Mouse (Mus musculus): ENCODE measurements around the gene Tm4sf19.

The Tm4sf19 gene

DNA sequence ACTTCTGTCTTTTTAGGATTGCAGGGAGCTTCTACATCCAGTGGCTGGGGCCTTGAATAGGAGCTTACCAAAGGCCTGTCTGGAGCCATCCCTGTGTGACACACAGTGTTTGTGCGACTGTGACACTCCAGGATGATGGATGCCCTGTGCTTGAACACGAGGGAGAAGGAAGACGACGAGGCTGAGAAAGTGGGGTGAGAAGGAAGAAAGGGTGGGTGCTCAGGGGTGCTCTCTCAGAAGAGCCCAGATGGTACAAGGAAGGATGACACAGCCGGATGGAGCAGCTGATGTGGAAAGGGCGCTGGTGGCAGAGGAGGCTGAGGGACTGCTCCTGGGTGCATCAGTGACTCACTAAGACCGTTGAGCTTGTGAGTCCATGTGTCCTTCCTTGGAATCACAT, at the start of gene Tm4sf19:
TSS of gene Tm4sf19 (plus strand) at position 240 of the 400 bp plus-strand sequence.
- DNase-seq: no peak

DNA sequence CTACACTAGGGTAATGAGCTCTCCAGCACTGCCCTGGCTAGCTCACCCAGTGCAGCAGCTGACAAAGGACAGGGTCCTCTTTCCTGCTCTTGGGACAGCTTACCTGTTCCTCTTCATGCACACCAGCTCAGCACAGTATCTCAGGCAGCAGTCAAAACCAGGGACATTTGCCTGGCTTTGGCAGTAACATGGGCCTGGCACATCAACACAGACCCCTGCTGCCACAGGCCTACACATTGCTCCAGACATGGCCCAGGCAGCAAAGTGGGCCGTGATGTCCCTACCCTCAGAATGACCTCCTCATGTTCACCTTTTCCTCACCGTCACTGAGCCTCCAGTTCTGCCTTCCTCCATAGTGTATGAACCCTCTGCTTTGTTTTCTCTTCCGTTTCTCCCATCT, 49.5 kb upstream of the Tm4sf19 start:
- DNase-seq: no peak

DNA sequence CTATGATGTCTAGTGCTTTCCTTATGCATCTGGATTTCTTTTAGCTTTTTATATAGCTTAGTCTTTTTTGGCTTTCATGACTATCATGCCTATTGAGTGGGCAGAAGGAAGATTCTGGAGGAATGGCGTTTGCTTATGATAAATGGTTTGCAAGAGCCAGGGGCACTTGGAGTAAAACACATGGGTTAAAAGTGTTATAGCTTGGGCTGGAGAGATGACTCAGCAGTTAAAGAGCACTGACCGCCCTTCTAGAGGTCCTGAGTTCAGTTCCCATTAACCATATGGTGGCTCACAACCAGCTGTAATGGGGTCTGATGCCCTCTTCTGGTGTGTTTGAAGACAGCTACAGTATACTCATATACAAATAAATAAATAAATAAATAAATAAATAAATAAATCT, 36.8 kb upstream of the Tm4sf19 start:
- DNase-seq: no peak

DNA sequence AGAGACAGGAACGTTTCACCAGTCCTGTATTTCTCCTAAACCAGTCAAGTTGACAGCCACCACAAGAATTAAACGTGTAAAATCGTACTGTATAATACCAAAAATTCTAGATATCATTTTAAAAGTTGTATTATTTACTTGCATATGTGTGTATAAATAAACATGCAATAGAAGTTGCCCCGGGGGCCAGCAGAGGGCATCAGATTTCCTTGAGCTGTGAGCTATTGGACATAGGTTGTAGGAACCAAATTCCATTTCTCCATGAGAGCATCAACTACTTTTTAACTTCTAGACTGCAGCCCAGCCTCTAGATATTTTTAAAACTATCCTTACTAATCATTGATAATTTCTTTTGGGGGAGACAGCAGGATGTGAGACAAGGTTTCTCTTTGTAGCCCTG, 29.0 kb upstream of the Tm4sf19 start:
- peak; percentile 24 for DNase-seq

DNA sequence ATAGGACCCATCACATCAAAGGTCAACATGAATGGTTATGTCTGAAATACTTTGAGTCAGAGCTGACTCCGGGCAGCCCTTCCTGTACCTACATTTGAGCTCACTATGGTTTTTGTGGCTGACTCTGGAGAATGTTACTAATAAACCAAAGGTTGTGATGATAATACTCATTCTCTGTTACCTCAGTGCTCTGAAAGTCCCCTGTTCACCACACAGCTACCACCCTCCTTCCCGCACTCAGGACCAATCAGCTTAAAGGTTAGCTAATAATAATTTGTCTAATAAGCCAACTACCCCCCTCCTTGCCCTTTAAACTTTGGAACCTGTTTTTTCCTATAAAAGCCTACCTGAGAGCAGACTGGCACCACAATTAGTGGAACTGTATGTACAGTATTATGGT, 20.7 kb upstream of the Tm4sf19 start:
- no peak for DNase-seq

DNA sequence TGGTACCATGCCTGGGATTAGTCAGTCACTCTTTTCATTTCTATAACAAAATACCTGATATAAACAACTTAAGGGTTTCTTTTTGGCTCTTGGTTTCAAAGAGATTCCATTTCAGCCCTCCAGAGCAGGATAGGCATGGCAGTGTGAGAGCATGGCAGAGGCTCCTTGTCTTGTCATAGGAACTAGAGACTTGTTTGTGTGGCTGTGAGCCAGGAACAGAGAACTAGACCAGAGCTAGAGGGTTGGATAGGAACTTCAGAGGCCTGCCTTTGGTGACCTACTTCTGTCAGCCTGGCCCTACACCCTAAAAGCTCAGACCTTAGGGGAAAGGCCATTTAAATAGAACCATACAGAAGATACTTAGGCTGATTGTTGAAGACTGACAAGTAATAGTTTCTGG, 17.4 kb upstream of the Tm4sf19 start:
- no peak for DNase-seq

DNA sequence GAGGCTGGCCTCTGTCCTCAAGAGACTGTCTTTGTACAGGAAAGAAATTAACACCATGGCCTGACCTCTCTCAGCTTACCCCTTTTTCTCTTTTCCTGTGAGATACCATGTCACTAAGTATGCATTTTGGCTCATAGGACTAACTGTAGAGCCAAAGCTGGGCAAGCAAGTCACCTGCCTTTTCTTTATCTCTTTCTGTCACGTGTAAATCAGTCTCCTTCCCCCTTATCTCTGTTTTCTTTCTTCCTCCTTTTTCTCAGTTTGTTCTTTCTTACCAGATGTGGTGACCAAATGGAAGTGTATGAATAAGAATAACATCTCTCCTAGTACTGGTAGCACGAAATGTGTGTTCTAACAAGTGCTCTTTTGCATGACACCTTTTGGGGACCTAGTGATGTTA, 15.4 kb upstream of the Tm4sf19 start:
- no peak for DNase-seq

DNA sequence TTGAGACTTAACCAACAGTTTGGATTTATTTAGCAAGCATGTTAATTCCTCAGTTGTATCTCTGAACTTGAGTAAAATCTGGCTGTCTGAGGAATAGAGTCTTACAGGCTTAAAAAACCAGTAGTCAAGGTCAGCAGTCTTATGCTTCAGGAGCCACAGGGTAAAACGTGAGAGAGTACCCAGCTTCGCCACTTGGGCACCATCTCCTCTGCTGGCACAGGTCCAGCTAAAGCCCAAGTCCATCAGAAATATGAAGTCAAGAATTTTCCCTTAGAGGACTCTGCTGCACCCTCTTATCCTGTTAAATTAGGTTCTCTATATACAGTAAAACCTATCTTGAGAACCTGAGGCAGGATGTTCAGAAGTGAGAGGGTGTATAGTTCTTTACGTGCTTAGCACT, 13.5 kb upstream of the Tm4sf19 start:
- no peak for DNase-seq

DNA sequence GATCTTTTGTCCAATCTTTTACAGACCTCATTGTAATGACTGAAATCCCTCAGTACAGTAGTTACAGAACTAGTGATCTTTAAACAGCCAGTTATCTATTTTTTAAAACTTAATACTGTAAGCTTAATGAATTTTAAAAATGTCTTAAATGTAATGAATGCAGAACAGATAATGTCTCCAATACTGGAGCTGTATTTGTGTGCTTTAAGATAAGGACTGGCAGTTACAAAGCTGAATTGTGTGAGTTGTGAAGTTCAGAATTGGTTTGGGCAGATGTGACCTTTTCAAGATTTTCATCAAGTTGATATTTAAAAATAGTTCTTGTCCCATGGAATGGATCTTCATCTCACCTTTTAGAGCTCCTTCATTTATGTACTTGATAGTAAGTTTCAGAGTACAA, 11.3 kb upstream of the Tm4sf19 start:
- no peak for DNase-seq

DNA sequence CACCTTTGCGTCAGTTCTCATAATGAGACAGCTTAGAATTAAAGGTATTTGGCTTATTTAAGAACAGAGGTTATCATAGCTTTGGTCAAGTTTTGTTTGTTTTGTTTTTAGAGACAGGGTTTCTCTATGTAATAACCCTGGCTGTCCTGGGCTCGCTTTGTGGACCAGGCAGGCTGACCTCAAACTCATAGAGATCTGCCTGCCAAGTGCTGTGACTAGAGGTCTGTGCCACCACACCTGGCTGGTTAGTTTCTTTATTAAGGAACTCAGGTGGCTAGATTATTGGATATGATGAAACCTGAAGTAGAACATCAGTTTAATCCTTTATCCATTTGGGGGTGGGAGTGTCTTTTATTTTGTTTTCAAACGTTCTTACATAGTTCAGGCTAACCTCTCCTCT, 10.5 kb upstream of the Tm4sf19 start:
- no peak for DNase-seq

DNA sequence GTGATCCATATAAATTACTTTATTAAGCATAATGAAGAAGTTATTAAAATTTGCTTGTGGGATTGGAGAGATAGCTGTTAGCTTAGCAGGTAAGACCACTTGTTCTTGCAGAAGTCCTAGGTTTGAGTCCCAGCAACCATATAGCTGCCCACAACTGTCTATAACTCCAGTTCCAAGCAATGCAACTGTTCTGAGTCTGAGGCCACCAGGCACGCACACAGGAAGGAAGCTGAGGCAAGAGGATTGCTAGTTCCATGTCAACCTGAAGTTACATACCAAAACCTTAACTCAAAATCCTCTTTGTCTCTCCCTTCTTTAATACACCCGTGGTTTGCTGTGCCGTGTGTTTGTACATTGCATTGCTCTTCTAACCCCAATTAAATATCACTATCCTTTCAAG, 9.4 kb upstream of the Tm4sf19 start:
- no peak for DNase-seq

DNA sequence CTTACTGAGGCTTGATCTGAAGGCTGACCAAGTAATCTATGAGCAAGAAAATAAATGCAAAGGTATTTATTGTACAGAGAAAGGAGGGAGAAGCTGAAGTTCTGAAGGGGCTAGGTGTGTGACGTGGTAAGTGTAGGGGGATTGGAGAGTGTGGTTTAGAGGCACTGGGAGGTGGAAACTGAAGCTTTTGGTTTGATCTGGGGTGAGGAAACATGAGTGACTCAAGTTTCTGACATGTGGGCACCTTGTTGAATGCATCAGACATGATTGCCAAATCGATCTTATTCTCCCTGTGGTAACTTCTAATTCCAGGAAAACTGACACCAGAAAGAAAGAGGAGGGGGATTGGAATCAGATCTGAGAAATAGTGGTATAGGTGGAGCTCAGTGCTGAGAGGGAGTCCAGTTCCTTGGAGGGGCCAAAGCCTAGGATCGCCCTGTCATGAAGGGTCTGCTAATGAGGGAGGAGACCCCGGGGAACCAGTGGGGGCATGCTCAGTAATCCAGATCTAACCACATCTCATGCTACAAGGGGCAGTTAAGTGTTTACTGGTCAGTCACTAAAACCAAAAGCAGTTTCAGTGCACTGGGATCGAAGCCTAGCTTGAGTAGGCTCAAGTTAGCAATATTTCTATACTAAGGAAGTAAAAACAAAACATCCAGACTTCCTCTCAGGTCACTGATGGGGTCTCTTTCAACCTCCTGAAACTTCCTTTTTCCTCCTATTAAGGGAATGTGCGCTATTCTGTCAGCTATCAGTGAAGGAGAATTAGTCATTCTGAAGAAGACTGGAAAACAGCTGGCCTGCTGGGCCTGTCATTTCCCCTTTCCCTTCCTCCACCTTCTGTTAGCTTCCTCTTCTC, 4.4 kb upstream of the Tm4sf19 start:
- DNase-seq: no peak

DNA sequence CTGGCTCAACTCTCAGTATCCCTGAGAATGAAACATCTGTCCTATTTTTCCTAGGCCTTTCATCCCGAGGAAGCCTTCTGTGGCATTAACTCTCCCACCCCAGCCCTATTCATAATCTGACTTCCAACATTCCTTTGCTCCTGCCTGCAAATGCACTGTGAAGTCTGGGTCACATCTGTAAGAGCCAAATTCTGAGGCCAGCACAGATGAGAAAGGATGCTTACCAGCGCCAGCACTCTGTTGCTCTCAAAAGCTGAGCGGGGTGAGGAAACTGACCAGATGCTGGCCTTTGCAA, 3.8 kb upstream of the Tm4sf19 start:
- no peak for DNase-seq

DNA sequence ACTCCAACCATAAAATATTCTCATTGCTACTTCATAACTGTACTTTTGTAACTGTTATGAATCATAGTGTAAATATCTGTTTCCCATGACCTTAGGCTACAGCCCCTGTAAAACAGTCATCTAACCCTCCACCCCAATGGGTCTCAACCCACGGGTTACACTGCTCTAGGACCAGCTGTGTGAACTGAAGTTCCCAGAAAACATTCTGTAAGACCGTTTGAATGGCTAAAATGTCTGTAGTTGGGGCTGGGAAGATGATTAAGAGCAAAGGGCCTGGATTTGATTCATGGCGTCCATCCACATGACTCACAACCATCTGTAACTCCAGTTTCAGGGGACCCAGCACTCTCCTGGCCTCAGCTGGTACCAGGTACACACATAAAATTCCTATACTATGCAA, 2.1 kb upstream of the Tm4sf19 start:
- DNase-seq: no peak

DNA sequence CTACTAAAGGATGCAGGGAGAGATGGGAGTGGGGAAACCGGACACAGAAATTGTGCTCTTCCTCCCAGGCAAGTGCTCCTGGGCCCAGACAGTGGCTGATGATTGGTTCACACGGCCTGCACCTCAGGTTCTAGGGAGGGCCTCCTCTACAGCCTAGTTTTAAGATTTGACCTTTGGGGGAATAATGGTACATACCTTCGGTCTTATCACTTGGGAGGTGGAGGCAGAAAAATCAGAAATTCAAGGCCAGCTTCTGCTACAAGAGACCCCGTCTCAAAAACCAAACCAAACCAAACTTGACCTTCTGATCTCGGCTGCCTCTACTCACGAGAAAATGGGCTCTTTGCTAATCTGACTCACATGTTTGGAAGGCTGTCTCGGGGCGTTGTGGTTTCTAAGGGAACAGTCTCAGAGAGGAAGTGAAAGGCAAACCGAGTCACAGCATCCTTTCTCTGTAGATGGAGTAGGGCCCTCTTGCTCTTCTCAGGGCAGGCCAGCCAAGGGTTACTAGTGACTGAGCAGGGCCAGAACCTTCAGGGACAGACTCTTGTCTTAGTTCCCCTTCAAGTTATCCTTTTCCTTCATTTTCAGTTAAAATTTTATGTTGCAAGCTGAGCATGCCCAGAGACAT, 1.1 kb downstream of the Tm4sf19 start:
- DNase-seq: no peak

DNA sequence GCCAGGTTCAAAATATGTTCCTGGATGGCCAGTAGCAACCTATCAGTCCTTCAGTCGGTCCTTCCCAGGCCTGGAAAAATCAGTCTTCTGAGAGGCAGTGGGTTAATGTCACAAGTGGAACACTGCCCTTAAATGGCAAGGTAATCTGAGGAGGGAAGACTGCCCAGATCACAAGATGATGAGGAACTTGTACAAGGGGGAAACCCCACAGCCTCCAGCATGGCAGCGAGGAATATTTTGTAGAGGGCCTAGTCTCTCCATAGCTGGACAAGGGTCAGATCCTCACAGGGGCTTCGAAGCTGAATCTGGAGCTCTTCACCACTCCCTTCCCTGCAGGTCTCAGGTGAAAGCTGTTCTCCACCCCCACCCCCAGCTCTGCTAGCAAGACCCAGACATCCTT, 2.5 kb downstream of the Tm4sf19 start:
- no peak for DNase-seq

DNA sequence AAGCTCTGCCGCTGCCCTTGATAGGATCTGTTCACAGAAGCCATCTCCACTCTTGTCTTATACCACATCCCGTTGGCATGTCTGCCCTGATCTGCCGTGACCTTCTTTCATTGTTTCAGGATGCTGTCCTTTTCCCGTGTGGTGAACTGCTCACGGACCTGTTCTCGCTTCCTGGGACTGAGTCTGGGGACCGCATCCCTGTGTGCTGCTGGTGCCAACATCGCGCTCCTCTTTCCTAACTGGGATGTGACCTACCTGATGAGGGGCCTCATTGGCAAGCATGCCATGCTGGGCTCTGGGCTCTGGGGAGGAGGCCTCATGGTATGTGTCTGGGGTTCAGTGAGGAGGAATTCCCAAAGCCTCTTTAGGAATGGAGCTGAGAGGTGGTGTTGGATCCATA, 5.4 kb downstream of the Tm4sf19 start:
- DNase-seq: no peak

DNA sequence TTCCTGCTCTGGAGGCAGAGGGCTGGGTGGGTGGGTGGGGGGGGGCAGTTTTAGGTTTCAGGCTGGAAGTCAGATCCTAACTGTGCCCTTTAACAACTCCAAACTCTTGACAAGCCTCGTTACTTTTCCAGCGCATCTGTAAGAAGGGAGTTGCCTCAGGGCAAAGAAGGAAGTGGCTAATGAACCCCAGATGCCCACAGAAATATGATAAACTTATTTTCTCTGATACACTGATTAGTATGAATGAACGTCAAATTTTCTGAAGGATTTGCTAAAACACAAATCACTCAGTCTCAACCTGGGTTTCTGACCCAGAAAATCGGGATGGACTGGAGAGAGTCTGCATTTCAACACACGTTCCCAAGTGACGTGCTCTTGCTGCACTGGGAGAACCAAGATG, 6.4 kb downstream of the Tm4sf19 start:
- peak; percentile 15 for DNase-seq

DNA sequence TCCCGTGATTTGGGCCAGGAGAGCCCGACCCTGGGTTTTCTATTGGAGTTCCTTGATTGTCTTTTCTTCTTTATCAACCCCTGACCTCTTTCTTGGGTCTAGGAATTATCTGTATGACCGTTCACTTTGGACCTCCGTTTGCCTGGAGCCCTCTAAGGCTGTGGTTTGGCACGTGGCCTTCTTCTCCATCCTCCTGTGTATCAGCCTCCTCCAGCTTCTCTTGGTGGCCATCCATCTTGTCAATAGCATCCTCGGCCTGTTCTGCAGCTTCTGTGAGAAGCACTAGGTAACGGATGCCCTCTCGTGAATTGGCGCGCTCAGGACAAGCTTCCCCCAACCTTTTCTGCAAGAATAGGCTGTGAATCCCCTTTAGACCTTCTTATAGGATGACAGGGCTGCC, 7.4 kb downstream of the Tm4sf19 start:
- no peak for DNase-seq

DNA sequence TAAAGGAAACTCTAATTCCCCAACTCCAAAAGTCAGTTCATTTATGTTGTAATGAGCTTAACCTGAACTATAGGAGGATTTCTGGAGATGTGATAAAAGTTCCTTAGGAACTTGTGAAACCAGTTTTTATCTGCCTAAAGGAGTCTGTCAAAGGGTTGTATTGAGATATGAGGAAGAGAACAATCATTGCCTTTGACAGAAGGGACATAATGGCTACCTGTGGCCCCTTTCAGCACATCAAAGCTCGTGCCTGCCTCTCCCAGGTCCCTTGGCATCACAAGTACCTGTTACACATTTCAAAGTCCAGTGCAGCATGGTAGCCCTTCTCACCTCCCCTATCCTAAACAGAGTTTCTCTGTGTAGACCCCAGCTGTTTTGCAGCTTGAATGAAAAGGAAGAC, 17.2 kb downstream of the Tm4sf19 start:
- no peak for DNase-seq

DNA sequence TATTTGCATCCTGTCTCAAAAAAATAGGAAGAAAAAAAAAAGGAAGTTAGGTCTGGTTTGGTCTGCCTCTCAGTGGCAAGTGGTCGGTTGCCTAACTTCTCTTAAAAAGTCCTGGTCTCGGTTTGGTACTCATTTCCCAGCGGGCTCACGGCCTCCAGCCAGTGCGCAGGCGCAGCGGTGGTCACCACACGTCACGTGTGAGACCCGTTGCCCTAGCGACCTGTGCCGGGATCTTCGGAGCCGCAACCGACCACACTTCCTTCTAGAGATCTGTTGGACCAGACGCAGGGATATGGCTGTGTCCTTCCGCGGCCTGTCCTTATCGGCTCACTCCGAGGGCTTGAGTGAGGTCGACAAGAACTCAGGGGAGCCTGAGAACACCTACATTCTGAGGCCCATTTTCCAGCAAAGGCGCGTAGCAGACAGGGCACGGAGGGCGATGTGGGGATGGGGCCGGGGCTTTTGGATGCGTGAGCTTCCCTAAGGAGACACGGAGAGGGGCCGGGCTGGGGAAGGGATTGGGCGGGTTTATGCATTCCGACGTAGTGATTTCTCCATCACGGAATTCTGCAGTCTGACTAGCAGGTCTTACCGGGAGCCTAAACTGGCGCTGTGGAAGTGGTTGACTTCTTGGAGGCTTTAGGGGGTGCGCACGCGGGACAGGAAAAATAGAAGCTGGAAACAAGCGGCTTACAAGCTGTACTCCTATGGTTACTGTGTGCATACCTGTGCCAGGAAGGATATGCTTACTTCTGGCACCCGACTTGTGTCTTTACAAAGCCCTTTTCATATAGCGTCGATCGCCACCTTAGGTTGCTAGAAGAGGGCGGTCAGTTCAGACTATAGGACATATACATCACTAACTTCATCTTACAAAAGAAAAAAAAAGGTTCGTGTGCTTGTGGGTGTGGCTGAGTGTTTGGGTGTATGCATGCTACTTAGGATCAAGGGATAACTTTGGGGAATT, 19.5 kb downstream of the Tm4sf19 start, which contains the start of gene Tctex1d2:
TSS of gene Tctex1d2 (plus strand) at position 186 of the 967 bp plus-strand sequence.
- DNase-seq: peak; percentile 96

DNA sequence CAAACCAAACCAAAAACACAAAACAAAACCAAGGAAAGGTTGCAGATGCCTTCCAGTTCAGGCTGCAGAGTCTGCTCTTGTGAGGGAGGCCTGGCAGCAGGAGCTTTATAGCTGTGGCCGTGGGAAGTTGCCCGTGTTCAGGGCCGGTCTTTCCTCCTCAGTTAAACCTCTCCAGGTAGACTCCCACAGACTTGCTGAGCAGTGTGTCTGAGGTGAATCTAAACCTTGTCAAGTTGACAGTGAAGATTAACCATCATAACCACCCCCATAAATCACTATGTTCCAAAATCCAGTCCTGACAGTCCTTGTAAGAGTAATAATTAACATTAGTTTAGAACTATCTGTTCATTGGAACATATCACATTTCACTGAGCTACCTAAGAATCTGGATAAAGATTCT, 27.2 kb downstream of the Tm4sf19 start:
- DNase-seq: no peak

DNA sequence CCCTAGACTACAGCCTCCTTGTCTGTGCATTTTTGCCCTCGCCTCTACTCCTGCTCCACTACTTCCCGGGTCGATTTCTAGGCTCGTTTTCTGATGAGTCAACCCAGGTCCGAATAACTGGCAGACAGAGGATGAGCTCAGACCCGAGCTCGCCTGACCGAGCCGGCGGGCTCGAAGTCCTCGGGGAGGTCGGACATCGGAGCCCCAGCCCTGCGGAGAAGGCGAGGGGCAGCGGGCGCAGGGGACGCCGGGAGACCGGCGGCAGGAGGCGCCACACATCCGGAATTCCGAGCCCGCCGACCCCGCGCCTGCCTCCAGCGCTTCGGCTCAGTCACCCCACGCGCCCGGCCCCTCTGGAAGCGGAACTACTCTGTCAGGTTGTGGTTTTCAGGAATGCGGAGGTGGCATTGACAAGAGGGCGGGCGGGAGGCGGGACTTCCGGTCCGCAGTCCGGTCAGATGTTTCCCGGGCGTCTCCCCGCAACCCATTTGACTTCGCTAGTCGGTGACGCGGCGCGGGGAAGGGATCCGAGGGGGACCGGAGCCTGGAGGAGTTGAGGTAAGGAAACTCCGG, 30.3 kb downstream of the Tm4sf19 start, which contains the start of gene Pcyt1a:
TSS of gene Pcyt1a (plus strand) at position 448 of the 573 bp plus-strand sequence.
- DNase-seq: peak; percentile 96

Measured in embryo, embryonic 11 days (tissue).